Mouse (Mus musculus) testis, postnatal 10 days (tissue): Measurements from ENCODE around the gene Rraga.
"Not testable (repeated sequence)": the region's sequence is repeated elsewhere in the genome, so short reads cannot be mapped to it uniquely, and the experiment has no call there.

Source experiments
- DNase-seq: peaks from one replicate; pipeline ENCODE4 v3.0.0; 2021; ENCODE audit warnings: low spot score

The Rraga gene

GRCm38 (mm10) chr4:86591304-86591703, 15.8 kb downstream of the Rraga start:
- DNase-seq: no peak

- DNase-seq: peak; percentile 89
Observed at GRCm38 (mm10) chr4:86611524-86612288, 36.2 kb downstream of the Rraga start, which contains the start of gene Haus6. TSS of gene Haus6 (minus strand) at chr4:86612055.

- DNase-seq: no peak
Observed at GRCm38 (mm10) chr4:86612289-86612620, 36.8 kb downstream of the Rraga start.

- no peak for DNase-seq
Observed at GRCm38 (mm10) chr4:86620506-86620905, 45.0 kb downstream of the Rraga start.

- DNase-seq: no peak
Observed at GRCm38 (mm10) chr4:86622116-86622515, 46.6 kb downstream of the Rraga start.

- not testable (repeated sequence) for DNase-seq
Observed at GRCm38 (mm10) chr4:86622532-86622931, 47.1 kb downstream of the Rraga start.

- no peak for DNase-seq
Observed at GRCm38 (mm10) chr4:86625463-86625862, 50.0 kb downstream of the Rraga start.

GRCm38 (mm10) chr4:86626496-86626895, 51.0 kb downstream of the Rraga start:
- not testable (repeated sequence) for DNase-seq
